Mouse (Mus musculus) gastrocnemius, postnatal 25 days (tissue): ENCODE results near the gene Sh3bgrl3. TPM values are rescaled to one million over a fixed set of nuclear protein-coding genes. Genes with fewer than 3 reads are reported as not detected.

Experiments
- DNase-seq: peaks from one replicate; pipeline ENCODE4 v3.0.0; 2022
- long read RNA-seq, 2 experiments: library from polyadenylated mRNA; stranded (forward); transcript quantifications; one replicate each; pipeline ENCODE4 v2.0.0; 2021
- total RNA-seq, 2 experiments: library from RNA; stranded (reverse); gene quantifications; 1 replicate in 1 of 2; 2 replicates in 1 of 2; pipeline ENCODE4 v1.2.3; 2021

Gene Sh3bgrl3
- total RNA-seq: 10 to 100 TPM; 19.1 to 26.6 TPM
- long read RNA-seq, experiment 1, transcript Sh3bgrl3-201 (3 exons, 743 nt): major isoform, 24 of 29 reads
- long read RNA-seq, experiment 1, partial matches to known transcripts: 4 of 29 reads
- long read RNA-seq, experiment 1, other reads (novel, unspliced or antisense): 1 of 29 reads
- long read RNA-seq, experiment 2, transcript Sh3bgrl3-201 (3 exons, 743 nt): major isoform, 24 of 26 reads
- long read RNA-seq, experiment 2, partial matches to known transcripts: 2 of 26 reads
- long read RNA-seq, experiment 2, other reads (novel, unspliced or antisense): 0 of 26 reads

- DNase-seq: peak; percentile 87
Measured at GRCm38 (mm10) chr4:134128221-134128982, at the start of gene Sh3bgrl3. TSS of gene Sh3bgrl3 (minus strand) at chr4:134128789.

DNA sequence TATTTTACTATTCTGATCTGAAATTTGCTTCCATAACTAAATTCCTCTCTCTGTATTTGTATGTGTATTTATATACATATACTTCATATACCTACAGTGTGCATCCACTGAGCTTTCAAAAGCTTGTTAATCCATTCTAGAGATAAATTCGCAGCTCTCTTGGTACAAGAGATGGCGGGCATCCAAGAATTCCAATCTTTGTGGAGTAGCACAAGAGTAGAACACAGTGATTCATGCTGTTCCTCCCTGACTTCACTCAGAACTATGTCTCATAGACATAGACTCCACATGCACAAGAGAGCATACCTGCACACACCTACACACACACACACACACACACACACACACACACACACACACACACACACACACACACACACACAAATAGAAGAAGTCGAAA, 43.8 kb upstream of the Sh3bgrl3 start:
- DNase-seq: no peak

GRCm38 (mm10) chr4:134166906-134167305, 38.3 kb upstream of the Sh3bgrl3 start:
- no peak for DNase-seq

- DNase-seq: no peak
Measured at GRCm38 (mm10) chr4:134165548-134166465, 37.2 kb upstream of the Sh3bgrl3 start.

GRCm38 (mm10) chr4:134165024-134165423, 36.4 kb upstream of the Sh3bgrl3 start:
- no peak for DNase-seq

- DNase-seq: no peak
Measured at GRCm38 (mm10) chr4:134164591-134164990, 36.0 kb upstream of the Sh3bgrl3 start.

GRCm38 (mm10) chr4:134160071-134160470, 31.5 kb upstream of the Sh3bgrl3 start:
- DNase-seq: peak; percentile 41

DNA sequence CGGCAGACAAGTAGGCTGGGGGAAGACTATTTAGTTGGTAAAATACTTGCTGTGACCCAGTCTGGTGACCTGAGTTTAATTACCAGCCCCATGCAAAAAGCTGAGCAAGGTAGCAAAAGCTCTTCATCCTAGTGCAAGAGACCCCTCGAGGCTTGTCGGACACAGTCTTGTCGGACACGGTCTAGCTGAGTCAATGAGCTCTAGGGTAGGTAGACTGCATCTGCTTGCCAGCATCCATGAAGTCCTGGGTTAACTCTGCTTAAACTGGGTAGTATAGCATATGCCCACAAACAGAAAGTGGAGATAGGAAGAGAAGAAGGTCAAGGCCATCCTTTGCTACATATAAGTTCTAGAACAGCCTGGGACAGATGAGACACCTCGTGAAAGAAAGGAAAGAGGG, 30.2 kb upstream of the Sh3bgrl3 start:
- no peak for DNase-seq

- no peak for DNase-seq
Measured at GRCm38 (mm10) chr4:134157558-134157957, 29.0 kb upstream of the Sh3bgrl3 start.

DNA sequence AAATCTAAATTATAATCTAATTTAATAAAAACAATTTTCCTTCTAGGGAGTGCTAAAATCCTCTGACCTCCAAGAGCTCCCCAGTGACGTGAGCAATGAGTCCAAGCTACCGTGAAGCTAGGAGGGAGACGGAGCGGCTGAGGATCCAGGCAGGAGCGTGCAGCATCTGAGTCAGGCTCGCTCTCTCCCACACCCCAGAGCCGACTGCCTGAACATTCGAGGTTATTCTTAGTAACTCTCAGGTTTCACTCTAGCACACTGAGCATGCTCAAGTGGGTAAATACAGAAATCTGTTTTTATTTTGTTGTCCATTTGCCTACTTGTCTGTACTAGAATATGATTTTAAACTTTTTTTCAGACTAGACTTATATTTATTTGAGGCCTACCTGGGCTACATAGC, 28.2 kb upstream of the Sh3bgrl3 start:
- DNase-seq: peak; percentile 70

DNA sequence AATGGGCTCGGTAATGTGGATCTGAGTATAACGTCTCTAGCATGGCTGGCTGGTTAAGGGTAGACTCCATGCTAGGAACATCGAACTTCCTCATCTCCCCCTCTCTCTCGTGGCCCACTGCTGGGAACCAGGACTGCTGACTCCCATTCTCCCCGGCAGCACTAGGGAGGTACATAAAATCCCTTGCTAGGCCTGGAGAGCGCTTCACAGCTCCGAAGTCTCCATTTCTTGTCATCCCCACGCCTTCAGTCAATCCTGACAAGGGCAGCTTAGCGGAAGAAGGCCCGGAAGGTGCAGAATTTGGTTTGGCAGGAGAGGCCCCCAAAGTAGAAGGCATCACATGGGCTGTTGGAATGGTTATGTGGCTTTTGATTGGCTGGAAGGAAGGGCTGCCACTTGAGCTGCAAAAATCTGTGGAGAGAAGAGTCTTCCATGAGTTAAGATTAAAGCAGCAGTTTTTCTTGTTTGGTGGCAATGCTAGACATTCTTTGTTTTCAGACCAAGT, 27.4 kb upstream of the Sh3bgrl3 start:
- peak; percentile 34 for DNase-seq

DNA sequence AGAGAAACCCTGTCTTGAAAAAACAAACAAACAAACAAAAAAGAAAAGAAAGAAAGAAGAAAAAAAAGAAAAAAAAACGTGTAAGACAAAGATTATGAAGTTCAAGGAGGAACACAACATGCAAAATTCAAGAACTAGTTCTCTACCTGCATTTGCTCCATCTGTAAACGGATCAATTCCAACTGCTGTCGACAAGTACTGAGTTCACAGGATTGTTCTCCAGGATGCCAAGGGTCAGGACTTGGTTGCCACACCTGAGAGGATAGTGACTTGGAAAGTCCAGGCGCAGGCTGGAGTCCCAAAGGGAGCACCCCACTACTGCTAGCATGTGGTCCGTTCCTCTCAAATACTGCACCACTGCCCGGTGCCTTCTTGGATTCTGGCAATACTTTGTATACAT, 26.9 kb upstream of the Sh3bgrl3 start:
- DNase-seq: no peak

- DNase-seq: peak; percentile 69
Measured at GRCm38 (mm10) chr4:134154354-134154753, 25.8 kb upstream of the Sh3bgrl3 start.

GRCm38 (mm10) chr4:134153656-134154055, 25.1 kb upstream of the Sh3bgrl3 start:
- no peak for DNase-seq

DNA sequence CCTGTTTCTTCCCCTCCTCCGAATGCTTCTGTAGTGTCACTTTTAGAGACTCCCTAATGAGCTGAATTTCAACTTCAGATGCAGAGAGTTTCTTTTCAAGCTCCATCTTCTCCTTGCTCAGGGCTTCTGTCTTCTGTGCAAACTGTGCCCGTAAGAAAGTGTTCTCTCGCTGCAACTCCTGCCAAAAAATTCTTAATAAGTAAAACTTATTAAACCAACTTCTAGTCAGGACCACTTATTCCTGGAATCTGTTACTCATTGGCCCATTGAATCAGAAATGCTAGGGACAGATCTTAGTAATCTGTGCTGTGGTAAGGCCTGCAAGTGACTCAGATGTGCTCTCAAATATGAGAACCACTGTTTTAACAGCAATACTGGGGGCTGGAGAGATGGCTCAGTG, 23.5 kb upstream of the Sh3bgrl3 start:
- no peak for DNase-seq

DNA sequence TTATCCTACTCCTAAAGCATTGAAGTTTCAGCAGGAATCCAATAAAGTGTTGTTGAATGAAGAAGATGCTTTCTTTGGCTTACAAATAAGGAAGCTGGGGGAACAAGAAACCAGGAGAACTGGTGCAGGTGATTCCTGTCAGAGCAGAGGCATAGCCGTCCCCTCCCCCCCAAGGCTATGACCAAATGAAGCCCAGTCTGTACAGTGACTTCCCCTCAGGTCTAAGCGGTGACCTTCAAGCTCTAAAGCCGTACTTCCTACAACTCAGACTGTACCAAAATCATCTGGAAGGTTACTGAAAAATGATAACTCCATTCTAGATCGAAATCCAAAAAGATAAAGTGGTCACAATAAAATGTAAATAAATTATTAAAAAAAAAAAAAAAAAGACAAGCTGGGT, 20.8 kb upstream of the Sh3bgrl3 start:
- DNase-seq: no peak

GRCm38 (mm10) chr4:134144297-134144696, 15.7 kb upstream of the Sh3bgrl3 start:
- peak; percentile 31 for DNase-seq

- DNase-seq: no peak
Measured at GRCm38 (mm10) chr4:134138857-134139256, 10.3 kb upstream of the Sh3bgrl3 start.

DNA sequence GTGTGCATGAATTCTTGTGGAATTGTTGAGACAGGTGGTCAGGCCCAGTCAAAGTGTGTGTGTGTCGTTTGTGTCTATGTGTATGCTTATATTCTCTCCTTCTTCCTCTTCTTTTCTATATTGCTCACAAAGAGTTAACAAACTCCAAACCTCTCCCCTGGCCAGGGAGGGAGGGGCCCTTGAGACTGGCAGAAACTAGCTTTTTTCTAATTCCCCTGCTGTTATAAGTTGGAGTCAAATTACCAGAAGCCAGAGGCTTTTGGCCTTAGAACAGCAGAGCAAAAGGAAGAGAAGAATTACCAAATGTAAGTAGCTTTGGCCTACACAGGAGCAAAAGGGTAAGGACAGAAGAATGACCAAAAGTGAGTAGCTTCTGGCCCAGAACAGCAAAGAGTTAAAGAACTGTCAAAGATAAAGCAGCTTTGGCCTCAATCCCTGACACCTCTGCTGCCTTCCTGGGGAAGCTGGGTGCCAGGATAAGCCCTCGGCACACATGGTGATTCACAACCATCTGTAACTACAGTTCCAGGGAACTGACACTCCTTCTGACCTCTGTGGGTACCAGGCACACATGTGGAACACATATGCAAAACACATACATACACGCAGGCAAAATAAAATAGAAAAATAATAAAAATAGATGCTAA, 7.8 kb upstream of the Sh3bgrl3 start:
- DNase-seq: no peak

GRCm38 (mm10) chr4:134132519-134133095, 4.0 kb upstream of the Sh3bgrl3 start:
- peak; percentile 38 for DNase-seq

GRCm38 (mm10) chr4:134132117-134132516, 3.5 kb upstream of the Sh3bgrl3 start:
- no peak for DNase-seq
